Mouse (Mus musculus) C2C12 (cell line): Measurements from ENCODE around the gene Cipc. TPM values are rescaled to one million over a fixed set of nuclear protein-coding genes. Genes with fewer than 3 reads are reported as not detected.

Experiments
- H3K27me3 ChIP-seq: one replicate; pipeline ENCODE4 v1.6.1; 2011; ENCODE audit not compliant: control insufficient read depth, insufficient read depth, insufficient read length
- H3K36me3 ChIP-seq: one replicate; pipeline ENCODE4 v1.6.1; 2011; ENCODE audit not compliant: control insufficient read depth, insufficient read depth
- H3K4me3 ChIP-seq: one replicate; pipeline ENCODE4 v1.5.1; 2011; ENCODE audit warnings: mild to moderate bottlenecking, control low read depth; ENCODE audit not compliant: poor library complexity, insufficient read depth, severe bottlenecking
- H3K79me2 ChIP-seq: one replicate; pipeline ENCODE4 v1.6.1; 2011; ENCODE audit not compliant: control insufficient read depth, insufficient read depth
- H3K79me3 ChIP-seq: one replicate; pipeline ENCODE4 v1.6.1; 2011; ENCODE audit warnings: low read depth, control low read depth
- H3ac ChIP-seq: one replicate; pipeline ENCODE3; 2011; ENCODE audit warnings: low read depth; ENCODE audit not compliant: control insufficient read depth, insufficient read length
- CEBPB ChIP-seq: IDR thresholded peaks from one replicate; pipeline ENCODE4 v1.6.1; 2011; ENCODE audit warnings: low read depth, mild to moderate bottlenecking, control low read depth, moderate library complexity
- CTCF ChIP-seq: IDR thresholded peaks from one replicate; pipeline ENCODE4 v1.5.1; 2011; ENCODE audit not compliant: control insufficient read depth, insufficient read depth, insufficient read length
- FOSL1 ChIP-seq: IDR thresholded peaks from one replicate; pipeline ENCODE4 v1.8.0; 2011; ENCODE audit warnings: mild to moderate bottlenecking, low read length; ENCODE audit not compliant: poor library complexity, insufficient read depth, severe bottlenecking
- MAX ChIP-seq: IDR thresholded peaks from one replicate; pipeline ENCODE4 v1.6.1; 2011; ENCODE audit warnings: mild to moderate bottlenecking, control low read depth
- MYOD1 ChIP-seq: IDR thresholded peaks from one replicate; pipeline ENCODE4 v1.6.1; 2011; ENCODE audit warnings: low read depth; ENCODE audit not compliant: control insufficient read depth, insufficient read length
- MYOG ChIP-seq: IDR thresholded peaks from one replicate; pipeline ENCODE4 v1.6.1; 2011; ENCODE audit not compliant: control insufficient read depth, insufficient read length; ENCODE audit errors: extremely low read depth
- USF1 ChIP-seq: IDR thresholded peaks from one replicate; pipeline ENCODE4 v1.6.1; 2011; ENCODE audit warnings: low read depth, mild to moderate bottlenecking, control low read depth, moderate library complexity
- polyA plus RNA-seq: library from polyadenylated mRNA; unstranded; fragments of >200 nt; fragmentation: generic; extraction: Trizol; gene quantifications from one replicate; pipeline ENCODE4 v1.2.1, GENCODE M21; 2012; ENCODE audit warnings: missing spikeins

Cipc gene
- polyA plus RNA-seq, 1 experiment, result 12.0 TPM

GRCm38 (mm10) chr12:86994776-86995175, 47.9 kb downstream of the Cipc start:
- Histone ChIP-seq H3K79me3 (no peaks in the 10 kb centered on the region), H3ac (no peak overlapping the region), H3K4me3 (no peak overlapping the region), H3K79me2 (no peaks in the 10 kb centered on the region), H3K27me3 (peaks cover 30% of the 10 kb centered on the region), H3K36me3 (no peaks in the 10 kb centered on the region)
- no peak for TF ChIP-seq USF1
- no peak for TF ChIP-seq CEBPB
- no peak for TF ChIP-seq MYOD1
- no peak for TF ChIP-seq FOSL1
- TF ChIP-seq CTCF, result no peak
- TF ChIP-seq MYOG, result no peak

GRCm38 (mm10) chr12:86995931-86996330, 49.1 kb downstream of the Cipc start:
- Histone ChIP-seq H3K36me3 (no peaks in the 10 kb centered on the region), H3K4me3 (no peak overlapping the region), H3K27me3 (peaks cover 22% of the 10 kb centered on the region), H3ac (no peak overlapping the region), H3K79me2 (no peaks in the 10 kb centered on the region), H3K79me3 (no peaks in the 10 kb centered on the region)
- TF ChIP-seq CTCF (no peak), MYOD1 (no peak), USF1 (no peak), MAX (no peak), FOSL1 (no peak), CEBPB (no peak), MYOG (no peak)

- TF ChIP-seq MYOG (no peak), MAX (no peak), MYOD1 (no peak), CTCF (no peak)
- no peak overlapping the region for H3ac ChIP-seq
- H3K79me3 ChIP-seq, result no peaks in the 10 kb centered on the region
- H3K27me3 ChIP-seq, result peaks cover 16% of the 10 kb centered on the region
- no peaks in the 10 kb centered on the region for H3K36me3 ChIP-seq
- no peak overlapping the region for H3K4me3 ChIP-seq
- H3K79me2 ChIP-seq, result no peaks in the 10 kb centered on the region
Measured at GRCm38 (mm10) chr12:86998699-86999098, 51.9 kb downstream of the Cipc start.

- no peak overlapping the region for H3ac ChIP-seq
- H3K79me2 ChIP-seq, result no peaks in the 10 kb centered on the region
- H3K79me3 ChIP-seq, result no peaks in the 10 kb centered on the region
- no peak overlapping the region for H3K4me3 ChIP-seq
- H3K36me3 ChIP-seq, result no peaks in the 10 kb centered on the region
- TF ChIP-seq CEBPB (no peak), FOSL1 (no peak), MAX (no peak)
- peaks cover 19% of the 10 kb centered on the region for H3K27me3 ChIP-seq
Measured at GRCm38 (mm10) chr12:86999283-86999820, 52.5 kb downstream of the Cipc start.

- H3ac ChIP-seq, result no peak overlapping the region
- peaks cover 23% of the 10 kb centered on the region for H3K27me3 ChIP-seq
- no peaks in the 10 kb centered on the region for H3K36me3 ChIP-seq
- no peak overlapping the region for H3K4me3 ChIP-seq
- no peaks in the 10 kb centered on the region for H3K79me3 ChIP-seq
- H3K79me2 ChIP-seq, result no peaks in the 10 kb centered on the region
- TF ChIP-seq MYOD1 (no peak), FOSL1 (no peak), MYOG (no peak), MAX (no peak), CTCF (no peak), CEBPB (no peak), USF1 (no peak)
Measured at GRCm38 (mm10) chr12:87000151-87000839, 53.5 kb downstream of the Cipc start.

GRCm38 (mm10) chr12:87000840-87001176, 54.0 kb downstream of the Cipc start:
- H3K79me2 ChIP-seq, result no peaks in the 10 kb centered on the region
- peaks cover 28% of the 10 kb centered on the region for H3K27me3 ChIP-seq
- TF ChIP-seq FOSL1 (no peak), CTCF (no peak), MAX (no peak), CEBPB (no peak), MYOG (no peak), MYOD1 (no peak), USF1 (no peak)
- H3K79me3 ChIP-seq, result no peaks in the 10 kb centered on the region
- no peak overlapping the region for H3ac ChIP-seq
- H3K4me3 ChIP-seq, result no peak overlapping the region
- no peaks in the 10 kb centered on the region for H3K36me3 ChIP-seq
